Mouse (Mus musculus): ENCODE data around the gene Itga2b. TPM values are rescaled to one million over a fixed set of nuclear protein-coding genes. Genes with fewer than 3 reads are reported as not detected.

Itga2b gene
- polyA plus RNA-seq, 2 experiments, result 20.0 to 35.4 TPM

DNA sequence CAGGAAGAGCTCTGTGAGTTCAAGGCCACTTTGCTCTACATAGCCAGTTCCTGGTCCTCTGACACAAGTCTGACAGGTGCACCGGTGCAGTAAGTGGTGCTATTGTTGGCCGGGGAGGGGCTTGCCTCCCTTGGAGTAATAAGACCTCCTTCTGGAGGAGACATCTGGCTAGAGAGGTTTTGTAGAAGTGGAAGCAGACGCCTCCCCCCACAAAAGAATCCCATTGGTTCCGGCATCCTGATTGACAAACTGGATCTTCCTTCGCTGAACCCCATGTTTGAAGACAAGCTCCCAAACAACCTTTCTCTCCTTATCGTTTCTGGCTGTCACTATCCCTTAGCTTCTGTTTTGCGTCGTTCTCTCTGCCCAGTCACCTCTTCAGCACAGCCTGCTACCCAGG is 21.6 kb downstream of the Itga2b start:
- H3K27ac ChIP-seq, result no peak overlapping the region
- no peak overlapping the region for H3K4me2 ChIP-seq (ENCODE audit: low read depth)
- H3K4me3 ChIP-seq (ENCODE audit: insufficient read depth in 1 of 2, low read depth in 2 of 2, low read length in 2 of 2), result no peak overlapping the region
- WGBS (ENCODE audit: insufficient replicate concordance), result 13% methylated on average over 8 of the region's 8 CpGs
- no peak overlapping the region for H3K9ac ChIP-seq (replicated peaks)
- TF ChIP-seq EP300 (IDR thresholded peaks at IDR 0.05; ENCODE audit: low read depth), result no peak
- TF ChIP-seq CTCF (IDR thresholded peaks at IDR 0.05; ENCODE audit: low read depth), result no peak
- peaks cover 56% of the 10 kb centered on the region for H3K27me3 ChIP-seq (ENCODE audit: control insufficient read depth, insufficient read depth, low read length)
- DNase-seq (ENCODE audit: low read depth in 3 of 3, low spot score in 3 of 3) (no peak), ATAC-seq (ENCODE audit: insufficient read depth) (no peak)
- H3K4me1 ChIP-seq (replicated peaks; ENCODE audit: control insufficient read depth in 2 of 2, insufficient read depth in 2 of 2, low read length in 1 of 2), result no peaks in the 10 kb centered on the region
- H3K9me3 ChIP-seq (ENCODE audit: control insufficient read depth, low read length), result no peaks in the 10 kb centered on the region
- no peaks in the 10 kb centered on the region for H3K36me3 ChIP-seq (replicated peaks; ENCODE audit: control insufficient read depth, insufficient read depth, low read depth)

DNA sequence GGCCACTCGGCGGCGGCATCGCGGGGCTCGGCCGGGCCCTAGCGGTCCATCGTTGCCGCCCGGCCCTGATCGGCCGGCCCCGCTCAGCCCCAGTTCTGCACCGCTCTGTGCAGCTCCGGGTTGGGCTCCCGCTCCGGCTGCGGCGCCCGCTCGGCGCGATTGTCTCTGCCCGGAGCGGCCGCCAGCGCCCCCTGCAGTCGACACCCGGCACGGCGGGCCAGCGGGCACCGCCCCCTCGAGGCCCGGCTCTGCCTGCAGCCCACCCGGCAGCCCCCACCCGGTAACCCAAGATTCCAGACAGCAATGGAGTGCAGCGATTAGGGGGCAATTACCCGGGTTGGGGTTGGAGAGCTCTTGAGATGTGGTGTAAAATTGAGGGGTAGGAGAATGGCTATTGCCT is 22.4 kb downstream of the Itga2b start, which contains the start of gene Fam171a2:
TSS of gene Fam171a2 (minus strand) at position 186 of the 400 bp plus-strand sequence.
- Histone ChIP-seq H3K27me3 (ENCODE audit: control insufficient read depth, insufficient read depth, low read length) (peaks cover 54% of the 10 kb centered on the region), H3K9ac (replicated peaks) (peak within 1 kb of the TSS; percentile 40), H3K36me3 (replicated peaks; ENCODE audit: control insufficient read depth, insufficient read depth, low read depth) (no peaks in the 10 kb centered on the region), H3K4me3 (ENCODE audit: insufficient read depth in 1 of 2, low read depth in 2 of 2, low read length in 2 of 2) (peak within 1 kb of the TSS; percentile 57 to 60), H3K4me2 (ENCODE audit: low read depth) (peak within 1 kb of the TSS; percentile 78), H3K4me1 (replicated peaks; ENCODE audit: control insufficient read depth in 2 of 2, insufficient read depth in 2 of 2, low read length in 1 of 2) (no peaks in the 10 kb centered on the region), H3K27ac (no peak within 1 kb of the TSS), H3K9me3 (ENCODE audit: control insufficient read depth, low read length) (no peaks in the 10 kb centered on the region)
- WGBS (ENCODE audit: insufficient replicate concordance), result under 1% methylated on average over 37 of the region's 40 CpGs
- TF ChIP-seq CTCF (IDR thresholded peaks at IDR 0.05; ENCODE audit: low read depth), result no peak
- TF ChIP-seq EP300 (IDR thresholded peaks at IDR 0.05; ENCODE audit: low read depth), result no peak
- DNase-seq (ENCODE audit: low read depth in 3 of 3, low spot score in 3 of 3) (no peak), ATAC-seq (ENCODE audit: insufficient read depth) (peak; percentile 66)

DNA sequence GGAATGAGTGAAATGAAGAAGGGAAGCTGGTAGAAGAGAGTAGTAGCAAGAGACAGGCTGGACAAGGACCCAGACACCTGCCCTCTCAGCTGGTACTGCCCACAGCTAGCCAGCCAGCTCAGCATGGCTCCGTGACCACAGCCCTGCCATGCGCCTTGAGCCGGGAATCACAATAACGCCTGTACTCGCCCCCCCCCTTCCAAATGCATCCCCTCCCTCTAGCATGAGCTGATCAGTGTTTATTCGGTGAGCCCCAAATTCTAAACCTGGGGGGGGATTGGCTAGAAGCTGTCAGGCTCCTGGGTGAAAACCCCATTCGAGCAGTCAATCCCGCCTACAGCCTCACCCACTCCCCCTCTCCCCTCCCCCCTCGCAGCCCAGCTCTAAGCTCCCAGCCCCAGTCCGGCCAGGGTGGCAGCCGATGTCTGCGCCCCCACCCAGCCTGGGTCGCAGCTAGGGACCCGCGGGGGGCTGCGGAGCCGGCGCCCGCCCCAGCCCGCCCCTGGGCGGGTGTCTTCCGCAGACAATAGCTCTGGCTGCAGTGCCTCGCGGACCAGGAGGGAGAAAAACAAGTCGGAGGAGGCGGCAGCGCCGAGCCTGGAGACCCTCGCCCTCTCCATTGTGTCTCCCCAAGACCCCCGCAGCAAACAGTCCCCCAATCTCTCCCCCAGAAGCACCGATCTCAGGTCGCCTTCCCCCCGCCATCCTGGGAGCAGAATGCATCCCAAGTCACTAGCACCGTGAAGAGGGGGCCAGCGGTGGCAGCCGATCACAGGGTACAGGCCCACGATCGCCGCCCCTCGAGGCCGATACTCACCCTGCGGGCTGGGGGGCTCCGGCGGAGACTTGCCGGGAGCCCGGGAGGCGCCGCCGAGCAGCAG is 23.1 kb downstream of the Itga2b start:
- Histone ChIP-seq H3K27ac (no peak overlapping the region), H3K4me1 (replicated peaks; ENCODE audit: control insufficient read depth in 2 of 2, insufficient read depth in 2 of 2, low read length in 1 of 2) (no peaks in the 10 kb centered on the region), H3K9me3 (ENCODE audit: control insufficient read depth, low read length) (no peaks in the 10 kb centered on the region), H3K27me3 (ENCODE audit: control insufficient read depth, insufficient read depth, low read length) (peaks cover 54% of the 10 kb centered on the region), H3K4me2 (ENCODE audit: low read depth) (peak overlapping the region; percentile 78), H3K36me3 (replicated peaks; ENCODE audit: control insufficient read depth, insufficient read depth, low read depth) (no peaks in the 10 kb centered on the region), H3K4me3 (ENCODE audit: insufficient read depth in 1 of 2, low read depth in 2 of 2, low read length in 2 of 2) (peak overlapping the region; percentile 57 to 60), H3K9ac (replicated peaks) (peak overlapping the region; percentile 40)
- DNase-seq (ENCODE audit: low read depth in 3 of 3, low spot score in 3 of 3) (no peak), ATAC-seq (ENCODE audit: insufficient read depth) (peak; percentile 17; the same call in 1 of the 2 replicates)
- WGBS (ENCODE audit: insufficient replicate concordance), result 1% methylated on average over 49 of the region's 49 CpGs
- no peak for TF ChIP-seq CTCF (IDR thresholded peaks at IDR 0.05; ENCODE audit: low read depth)
- TF ChIP-seq EP300 (IDR thresholded peaks at IDR 0.05; ENCODE audit: low read depth), result no peak

DNA sequence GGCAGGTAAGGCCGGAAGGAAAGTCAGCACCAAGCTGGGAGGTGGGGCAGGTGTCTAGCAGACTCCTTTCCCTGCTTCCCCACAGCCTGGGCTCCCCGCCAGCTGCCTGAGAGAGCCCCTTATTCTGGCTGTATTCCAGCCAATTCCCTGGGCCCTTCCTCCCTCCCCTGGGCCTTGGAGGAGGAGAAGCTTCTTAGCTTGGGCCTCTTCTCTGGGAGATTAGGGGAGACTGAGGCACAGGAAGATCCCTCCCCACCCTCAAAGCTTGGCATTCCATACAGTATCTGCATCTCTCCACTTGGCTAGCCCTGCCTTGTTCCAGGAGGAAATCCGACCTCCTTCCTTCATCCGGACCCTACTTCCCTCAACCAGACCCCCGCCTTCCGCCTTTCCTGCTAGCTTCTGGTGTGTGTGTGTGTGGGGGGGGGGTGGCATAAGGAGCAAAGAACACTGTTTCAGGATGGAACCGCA is 24.0 kb downstream of the Itga2b start:
- no peaks in the 10 kb centered on the region for H3K4me1 ChIP-seq (replicated peaks; ENCODE audit: control insufficient read depth in 2 of 2, insufficient read depth in 2 of 2, low read length in 1 of 2)
- H3K27ac ChIP-seq, result no peak overlapping the region
- no peak overlapping the region for H3K4me3 ChIP-seq (ENCODE audit: insufficient read depth in 1 of 2, low read depth in 2 of 2, low read length in 2 of 2)
- no peak overlapping the region for H3K4me2 ChIP-seq (ENCODE audit: low read depth)
- 31% methylated on average over 7 of the region's 7 CpGs for WGBS (ENCODE audit: insufficient replicate concordance)
- ATAC-seq (ENCODE audit: insufficient read depth) (no peak), DNase-seq (ENCODE audit: low read depth in 3 of 3, low spot score in 3 of 3) (no peak)
- H3K27me3 ChIP-seq (ENCODE audit: control insufficient read depth, insufficient read depth, low read length), result peaks cover 54% of the 10 kb centered on the region
- no peak overlapping the region for H3K9ac ChIP-seq (replicated peaks)
- no peaks in the 10 kb centered on the region for H3K36me3 ChIP-seq (replicated peaks; ENCODE audit: control insufficient read depth, insufficient read depth, low read depth)
- TF ChIP-seq CTCF (IDR thresholded peaks at IDR 0.05; ENCODE audit: low read depth), result no peak
- no peaks in the 10 kb centered on the region for H3K9me3 ChIP-seq (ENCODE audit: control insufficient read depth, low read length)

DNA sequence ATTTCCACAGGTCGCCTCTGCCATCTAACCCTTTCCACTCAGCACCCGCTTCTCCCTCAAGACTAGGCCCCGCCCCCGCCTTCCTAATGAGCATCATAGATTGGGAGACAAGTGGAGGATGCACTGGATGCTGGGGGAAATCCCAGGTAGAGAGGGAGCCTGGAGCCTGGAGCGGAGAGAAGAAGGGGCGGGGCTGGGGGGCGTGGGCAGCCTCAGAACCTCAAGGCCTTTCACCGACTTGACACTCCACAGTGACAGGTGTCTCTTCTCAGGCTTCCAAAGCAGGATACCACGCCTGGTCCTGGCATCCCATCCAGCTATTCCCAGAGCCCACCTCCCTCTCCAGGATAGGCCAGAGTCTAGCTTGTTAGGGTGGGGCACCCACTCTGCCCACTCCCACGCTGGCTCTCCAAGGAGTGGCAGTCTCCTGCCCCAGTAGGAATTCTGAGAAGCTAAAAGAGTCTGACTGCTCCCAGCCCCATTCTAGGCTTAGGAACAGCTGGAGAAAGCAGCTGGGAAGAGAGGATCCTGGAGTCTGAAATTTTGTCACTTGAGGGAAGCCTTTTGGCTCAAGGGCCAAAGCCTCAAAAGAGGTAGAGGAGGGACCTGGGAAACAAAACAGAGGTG is 24.5 kb downstream of the Itga2b start:
- H3K27me3 ChIP-seq (ENCODE audit: control insufficient read depth, insufficient read depth, low read length), result peaks cover 53% of the 10 kb centered on the region
- no peak overlapping the region for H3K9ac ChIP-seq (replicated peaks)
- no peaks in the 10 kb centered on the region for H3K9me3 ChIP-seq (ENCODE audit: control insufficient read depth, low read length)
- H3K4me2 ChIP-seq (ENCODE audit: low read depth), result no peak overlapping the region
- H3K4me3 ChIP-seq (ENCODE audit: insufficient read depth in 1 of 2, low read depth in 2 of 2, low read length in 2 of 2), result no peak overlapping the region
- H3K4me1 ChIP-seq (replicated peaks; ENCODE audit: control insufficient read depth in 2 of 2, insufficient read depth in 2 of 2, low read length in 1 of 2), result no peaks in the 10 kb centered on the region
- TF ChIP-seq CTCF (IDR thresholded peaks at IDR 0.05; ENCODE audit: low read depth) (no peak), EP300 (IDR thresholded peaks at IDR 0.05; ENCODE audit: low read depth) (no peak)
- 51% methylated on average over 10 of the region's 10 CpGs for WGBS (ENCODE audit: insufficient replicate concordance)
- no peaks in the 10 kb centered on the region for H3K36me3 ChIP-seq (replicated peaks; ENCODE audit: control insufficient read depth, insufficient read depth, low read depth)
- ATAC-seq (ENCODE audit: insufficient read depth), result no peak
- H3K27ac ChIP-seq, result no peak overlapping the region
- no peak for DNase-seq (ENCODE audit: low read depth in 3 of 3, low spot score in 3 of 3)
